Mouse (Mus musculus) urinary bladder, adult 18-20 months (tissue): ENCODE results near the gene Trim41.

Source experiments
- DNase-seq, 2 experiments: peaks; one replicate each; pipeline ENCODE4 v3.0.0; 2022; ENCODE audit warnings: low spot score in 2 of 2, mixed read lengths in 2 of 2

Trim41 gene

GRCm38 (mm10) chr11:48816281-48816781, 822 bp downstream of the Trim41 start:
- peak in 1 of 2 experiments; percentile 29 for DNase-seq

- DNase-seq, result no peak
These were observed 1.3 kb downstream of the Trim41 start for GRCm38 (mm10) chr11:48815851-48816250.

GRCm38 (mm10) chr11:48813782-48814181, 3.4 kb downstream of the Trim41 start:
- DNase-seq, result no peak

- DNase-seq, result no peak
These were observed 7.0 kb downstream of the Trim41 start for GRCm38 (mm10) chr11:48810142-48810541.

GRCm38 (mm10) chr11:48809434-48809830, 7.7 kb downstream of the Trim41 start:
- DNase-seq, result no peak

- DNase-seq, result no peak
These were observed 8.3 kb downstream of the Trim41 start for GRCm38 (mm10) chr11:48808737-48809433.

- no peak for DNase-seq
These were observed 8.9 kb downstream of the Trim41 start for GRCm38 (mm10) chr11:48808304-48808646.

GRCm38 (mm10) chr11:48807563-48808303, 9.4 kb downstream of the Trim41 start:
- DNase-seq, result no peak

GRCm38 (mm10) chr11:48806856-48807562, 10.1 kb downstream of the Trim41 start:
- DNase-seq, result no peak

- no peak for DNase-seq
These were observed 12.2 kb downstream of the Trim41 start for GRCm38 (mm10) chr11:48804922-48805321.

- no peak for DNase-seq
These were observed 13.2 kb downstream of the Trim41 start for GRCm38 (mm10) chr11:48803988-48804387.

GRCm38 (mm10) chr11:48801831-48802772, 15.1 kb downstream of the Trim41 start:
- DNase-seq, result no peak

GRCm38 (mm10) chr11:48799921-48800701, 17.0 kb downstream of the Trim41 start, which contains the start of gene Rack1:
Rack1 (plus strand) TSS chr11:48800332.
- peak; percentile 86 to 89 for DNase-seq

- DNase-seq, result no peak
These were observed 17.9 kb downstream of the Trim41 start for GRCm38 (mm10) chr11:48798984-48799920.

GRCm38 (mm10) chr11:48798308-48798707, 18.8 kb downstream of the Trim41 start:
- DNase-seq, result no peak

- no peak for DNase-seq
These were observed 19.9 kb downstream of the Trim41 start for GRCm38 (mm10) chr11:48797287-48797686.

- DNase-seq, result no peak
These were observed 20.9 kb downstream of the Trim41 start for GRCm38 (mm10) chr11:48796290-48796689.

- no peak for DNase-seq
These were observed 21.9 kb downstream of the Trim41 start for GRCm38 (mm10) chr11:48795221-48795620.

GRCm38 (mm10) chr11:48793184-48793583, 24.0 kb downstream of the Trim41 start:
- no peak for DNase-seq
